Mouse (Mus musculus) bone marrow, adult 2 months (tissue): ENCODE results near the gene Mospd2. TPM values are rescaled to one million over a fixed set of nuclear protein-coding genes. Genes with fewer than 3 reads are reported as not detected.
A peak's percentile ranks its signal among the peaks of the same experiment; 100 is the strongest.

Source experiments
- H3K27ac ChIP-seq: fragments of 200-500 bp; 2 replicates; pipeline ENCODE4 v1.5.1; 2012; ENCODE audit warnings: low read depth, mild to moderate bottlenecking, control low read depth, inconsistent platforms, low read length; ENCODE audit not compliant: control insufficient read depth, poor library complexity, insufficient read depth
- H3K4me1 ChIP-seq: fragments of 200-500 bp; 2 replicates; pipeline ENCODE4 v1.6.1; 2011; ENCODE audit warnings: low read length; ENCODE audit not compliant: control insufficient read depth, insufficient read depth
- H3K4me3 ChIP-seq: fragments of 200-500 bp; replicated peaks from 2 replicates; pipeline ENCODE3; 2011; ENCODE audit warnings: mild to moderate bottlenecking, low read depth, low read length, control low read depth; ENCODE audit not compliant: control insufficient read depth
- CTCF ChIP-seq: fragments of 200-500 bp; IDR thresholded peaks from 2 replicates; pipeline ENCODE4 v1.5.1; 2011; ENCODE audit warnings: low read length, control low read depth; ENCODE audit not compliant: control insufficient read depth, insufficient read depth
- POLR2A ChIP-seq: fragments of 200-500 bp; IDR thresholded peaks from 2 replicates; pipeline ENCODE4 v1.6.1; 2011; ENCODE audit warnings: low read depth, mild to moderate bottlenecking, control low read depth, low read length, borderline replicate concordance; ENCODE audit not compliant: control insufficient read depth
- WGBS: fragments of 180-500 bp; shearing (Covaris S2); methylation state at CpG from one replicate; pipeline ENCODE4 v1.1.7; 2018; 5-methylcytosine and 5-hydroxymethylcytosine counted together
- polyA plus RNA-seq: library from polyadenylated mRNA; stranded (reverse); fragments of >200 nt; gene quantifications from 2 replicates; pipeline ENCODE4 v1.2.4, GENCODE M21; 2011; ENCODE audit warnings: low replicate concordance; ENCODE audit not compliant: missing spikeins, insufficient read depth, insufficient read length

Mospd2 gene
- polyA plus RNA-seq = 4.2 and 4.3 TPM in 2 replicates

DNA sequence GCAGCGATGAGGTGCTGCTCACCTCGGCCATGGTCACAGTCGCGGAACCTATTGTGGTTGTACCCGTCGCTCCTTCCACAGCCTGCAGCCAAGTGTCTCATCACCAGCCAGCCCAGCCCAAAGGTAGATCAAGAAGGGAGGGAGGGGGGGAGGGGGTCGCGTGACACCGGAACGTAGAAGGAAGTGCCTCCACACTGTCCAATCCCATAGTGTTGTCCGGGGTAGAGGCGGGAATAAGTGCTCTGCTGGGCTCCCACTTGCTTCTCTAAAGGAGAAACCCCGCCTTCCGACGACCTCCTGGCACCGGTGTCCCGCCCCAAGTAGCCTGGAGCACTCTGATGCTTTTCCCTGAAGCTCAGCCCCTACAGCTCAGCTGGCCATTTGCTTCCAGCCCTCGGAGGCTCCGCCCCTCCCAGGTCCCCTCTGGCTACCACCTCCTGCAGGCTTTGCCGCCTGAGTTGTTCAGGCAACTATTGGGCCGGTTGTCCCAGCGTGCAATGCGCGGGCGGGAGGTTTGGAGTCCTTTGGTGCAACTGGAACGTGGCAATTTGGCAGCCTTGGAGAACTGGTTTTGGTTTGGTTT lies at the start of gene Mospd2, which contains the start of gene Fancb:
Gene Mospd2, minus strand, starts transcription at position 183 of the 583 bp plus-strand sequence.
Gene Fancb, plus strand, starts transcription at position 400 of the 583 bp plus-strand sequence.
- H3K4me3 ChIP-seq = peak within 1 kb of the TSS; percentile 98
- WGBS = 11% methylated on average over 26 of the region's 26 CpGs
- no peaks in the 10 kb centered on the region; the same call in 1 of the 2 replicates for H3K4me1 ChIP-seq
- TF ChIP-seq CTCF (no peak), POLR2A (peak; percentile 36; the same call in 1 of the 2 replicates)
- peak within 1 kb of the TSS; percentile 86 for H3K27ac ChIP-seq

- no peaks in the 10 kb centered on the region for H3K4me1 ChIP-seq
- H3K27ac ChIP-seq = no peak within 1 kb of the TSS
- TF ChIP-seq POLR2A (no peak), CTCF (no peak)
- no peak within 1 kb of the TSS for H3K4me3 ChIP-seq
Observed at GRCm38 (mm10) chrX:165004779-165005324, 24.7 kb upstream of the Mospd2 start, which contains the start of gene Gm17604. Gene Gm17604, minus strand, starts transcription at chrX:165004829.

DNA sequence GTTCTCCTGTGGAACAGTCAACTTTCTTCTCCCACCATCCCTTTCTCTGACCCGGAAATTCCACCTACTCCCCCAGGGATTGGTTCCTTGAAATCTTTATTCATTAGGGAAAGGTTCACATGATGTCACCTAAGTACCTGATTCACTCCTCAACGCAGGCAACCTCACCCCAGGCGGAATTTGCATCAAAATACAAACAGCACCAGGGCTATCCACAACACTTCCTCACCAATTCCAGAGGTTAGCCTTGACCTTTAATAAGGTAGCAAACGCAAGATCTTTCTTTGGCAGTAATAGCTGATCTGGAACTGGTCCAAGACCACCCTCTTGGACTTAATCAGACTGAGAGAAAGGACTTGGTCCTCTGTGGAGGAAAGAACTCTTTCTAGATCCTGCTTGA lies 23.0 kb upstream of the Mospd2 start:
- no peak overlapping the region for H3K4me3 ChIP-seq
- no peak overlapping the region for H3K27ac ChIP-seq
- 55% methylated on average over 4 of the region's 4 CpGs for WGBS
- no peaks in the 10 kb centered on the region for H3K4me1 ChIP-seq
- TF ChIP-seq CTCF (no peak), POLR2A (no peak)

DNA sequence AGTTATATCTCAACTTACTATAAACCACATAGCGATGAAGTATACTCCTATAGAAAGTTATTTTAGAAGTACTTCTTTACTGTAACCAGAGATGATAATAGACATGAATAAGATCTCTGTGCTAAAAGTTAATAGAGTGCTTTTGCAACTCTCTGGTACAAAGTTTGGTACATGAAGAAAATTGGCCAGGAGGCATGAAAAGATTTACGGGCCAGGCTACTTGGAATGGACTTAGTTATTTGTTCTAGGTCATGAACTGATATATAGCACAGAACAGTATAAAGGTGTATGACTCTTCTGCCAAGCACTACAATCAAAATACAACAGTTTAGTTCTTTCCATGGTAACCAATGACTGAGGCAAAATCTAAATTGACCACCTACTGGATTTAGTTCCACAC lies 1.3 kb downstream of the Mospd2 start:
- WGBS = 92% methylated on average over 2 of the region's 2 CpGs
- TF ChIP-seq POLR2A (no peak), CTCF (no peak)
- no peak overlapping the region for H3K4me3 ChIP-seq
- H3K27ac ChIP-seq = no peak overlapping the region
- H3K4me1 ChIP-seq = no peaks in the 10 kb centered on the region; the same call in 1 of the 2 replicates

GRCm38 (mm10) chrX:164971206-164971605 lies 9.0 kb downstream of the Mospd2 start:
- no peak for TF ChIP-seq CTCF
- TF ChIP-seq POLR2A = no peak
- WGBS = 78% methylated on average over 3 of the region's 3 CpGs
- Histone ChIP-seq H3K4me1 (no peaks in the 10 kb centered on the region), H3K4me3 (no peak overlapping the region), H3K27ac (no peak overlapping the region)

DNA sequence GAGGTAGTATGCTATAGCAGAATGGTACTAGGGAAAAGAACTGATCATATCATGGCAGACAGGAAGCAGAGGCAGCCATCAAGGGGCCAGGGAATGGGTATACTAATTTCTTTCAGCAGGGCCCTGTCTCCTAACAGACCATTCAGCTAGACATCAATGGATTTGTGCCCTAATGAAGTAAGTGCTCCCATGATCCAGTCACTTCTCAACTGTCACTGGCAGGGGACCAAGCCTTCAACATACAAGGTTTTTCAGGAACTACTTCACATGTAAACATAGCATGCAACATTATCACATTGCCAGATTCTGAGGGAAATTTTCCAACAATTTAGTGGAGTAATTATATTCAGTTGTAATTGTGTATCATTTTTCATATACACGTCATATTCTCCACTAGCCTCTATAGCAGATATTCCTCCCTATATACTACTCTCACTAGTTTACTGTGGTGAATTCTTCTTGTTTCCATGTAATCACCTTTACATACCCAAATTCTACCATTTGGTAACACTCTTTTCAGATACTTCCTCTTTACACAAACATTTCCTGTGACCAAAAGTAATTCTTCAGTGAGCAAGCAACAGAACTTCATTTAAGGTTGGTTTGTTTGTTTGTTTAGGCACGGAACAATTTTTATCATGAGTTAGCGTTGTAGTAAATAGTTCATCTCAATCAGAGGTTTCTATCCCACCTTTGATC lies 14.3 kb downstream of the Mospd2 start:
- H3K27ac ChIP-seq = no peak overlapping the region
- 77% methylated on average over 3 of the region's 3 CpGs for WGBS
- no peaks in the 10 kb centered on the region; the same call in 1 of the 2 replicates for H3K4me1 ChIP-seq
- TF ChIP-seq CTCF (no peak), POLR2A (no peak)
- no peak overlapping the region for H3K4me3 ChIP-seq

- 63% methylated on average over 5 of the region's 5 CpGs for WGBS
- Histone ChIP-seq H3K27ac (no peak overlapping the region), H3K4me1 (no peaks in the 10 kb centered on the region), H3K4me3 (no peak overlapping the region)
- TF ChIP-seq POLR2A = no peak
- no peak for TF ChIP-seq CTCF
Observed at GRCm38 (mm10) chrX:164952601-164953375, 27.4 kb downstream of the Mospd2 start.
